Mouse (Mus musculus): ENCODE data around the gene C130060K24Rik.

- TF ChIP-seq EP300 (IDR thresholded peaks at IDR 0.05; ENCODE audit: low read depth), result no peak
- no peak for TF ChIP-seq CTCF (IDR thresholded peaks at IDR 0.05; ENCODE audit: low read depth)
These were observed 41.5 kb upstream of the C130060K24Rik start for GRCm38 (mm10) chr6:65339391-65339790.

All from liver, postnatal 0 days (tissue).